Mouse (Mus musculus): ENCODE measurements around the gene Llcfc1.

Llcfc1 gene

DNA sequence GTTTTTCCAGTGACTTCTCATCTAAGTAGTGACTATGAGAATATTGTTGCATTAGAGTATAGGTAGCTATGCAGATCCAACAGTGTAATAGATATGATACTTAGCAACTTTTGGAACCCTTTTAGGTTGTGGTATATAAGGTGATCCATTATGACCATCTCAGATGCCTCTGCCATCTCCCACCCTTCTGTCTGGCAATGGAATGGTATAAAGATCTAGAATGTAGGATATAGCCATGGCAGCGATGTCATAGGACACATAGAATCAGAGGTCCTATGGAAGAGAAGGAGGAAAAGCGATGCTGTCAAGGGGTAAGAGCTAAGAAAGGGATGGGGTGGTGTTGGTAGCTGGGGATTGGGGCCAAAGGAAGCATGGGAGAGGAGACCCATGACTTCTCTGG lies at the start of gene Llcfc1:
Gene Llcfc1, plus strand, starts transcription at position 301 of the 400 bp plus-strand sequence.
- DNase-seq (ENCODE audit: low read depth) = no peak

DNA sequence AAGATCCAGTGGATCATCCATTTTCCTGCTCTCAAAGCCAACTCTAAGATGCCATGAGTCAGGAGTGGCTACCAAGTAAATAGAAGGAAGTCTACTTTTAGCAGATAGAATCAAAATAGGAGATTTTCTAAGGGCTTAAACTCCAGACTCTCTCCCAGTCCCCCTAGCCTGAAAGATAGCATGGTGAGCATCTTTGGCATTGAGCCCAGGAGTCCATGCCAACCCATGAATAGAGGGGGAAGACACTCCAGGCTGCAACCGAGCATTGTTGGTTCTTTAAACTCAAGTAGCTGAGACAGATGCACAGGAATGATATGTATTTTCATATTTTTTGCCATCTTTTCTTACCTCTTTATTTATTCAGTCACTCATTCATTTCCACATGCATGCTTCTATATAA lies 49.0 kb upstream of the Llcfc1 start:
- no peak for DNase-seq (ENCODE audit: low read depth)

DNA sequence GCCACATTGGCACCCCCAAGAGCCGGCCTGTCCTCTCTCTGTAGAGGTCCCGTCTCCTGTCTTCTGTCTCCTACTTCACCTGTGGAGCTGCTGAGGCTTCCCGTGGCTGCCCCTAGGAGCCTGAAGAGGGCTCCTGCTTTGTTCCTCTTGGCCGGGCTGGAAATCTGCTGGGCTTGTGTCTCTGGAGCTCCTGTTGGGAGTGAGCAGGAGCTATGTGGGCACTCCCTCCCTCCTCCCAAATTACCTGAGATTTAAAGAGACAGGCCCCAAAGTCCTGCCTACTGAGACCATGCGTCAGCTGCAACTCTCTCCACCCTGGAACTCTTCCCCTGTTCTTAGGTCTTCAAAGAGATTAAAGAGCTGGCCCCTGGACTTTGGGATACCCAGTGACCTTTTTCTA lies 48.1 kb upstream of the Llcfc1 start, which contains the start of gene Trpv6:
Gene Trpv6, minus strand, starts transcription at position 228 of the 400 bp plus-strand sequence.
- no peak for DNase-seq (ENCODE audit: low read depth)

DNA sequence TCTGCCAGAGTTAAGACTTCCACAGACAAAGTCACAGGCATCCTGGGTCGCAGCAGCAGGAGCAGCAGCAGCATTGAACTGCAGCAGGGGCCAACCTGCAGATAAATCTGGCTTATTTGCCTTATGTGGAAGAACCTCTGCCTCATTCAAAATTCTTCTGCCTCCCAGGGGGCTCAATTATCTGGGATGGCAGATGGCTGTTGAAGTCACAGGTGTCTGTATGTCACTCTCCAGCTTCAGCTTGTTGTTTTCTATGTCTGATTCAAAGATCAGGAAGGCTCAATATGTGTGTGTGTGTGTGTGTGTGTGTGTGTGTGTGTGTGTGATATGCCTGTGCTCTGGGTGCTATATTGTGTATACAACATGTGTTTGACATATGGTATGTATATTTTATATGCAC lies 46.8 kb upstream of the Llcfc1 start:
- DNase-seq (ENCODE audit: low read depth) = no peak

DNA sequence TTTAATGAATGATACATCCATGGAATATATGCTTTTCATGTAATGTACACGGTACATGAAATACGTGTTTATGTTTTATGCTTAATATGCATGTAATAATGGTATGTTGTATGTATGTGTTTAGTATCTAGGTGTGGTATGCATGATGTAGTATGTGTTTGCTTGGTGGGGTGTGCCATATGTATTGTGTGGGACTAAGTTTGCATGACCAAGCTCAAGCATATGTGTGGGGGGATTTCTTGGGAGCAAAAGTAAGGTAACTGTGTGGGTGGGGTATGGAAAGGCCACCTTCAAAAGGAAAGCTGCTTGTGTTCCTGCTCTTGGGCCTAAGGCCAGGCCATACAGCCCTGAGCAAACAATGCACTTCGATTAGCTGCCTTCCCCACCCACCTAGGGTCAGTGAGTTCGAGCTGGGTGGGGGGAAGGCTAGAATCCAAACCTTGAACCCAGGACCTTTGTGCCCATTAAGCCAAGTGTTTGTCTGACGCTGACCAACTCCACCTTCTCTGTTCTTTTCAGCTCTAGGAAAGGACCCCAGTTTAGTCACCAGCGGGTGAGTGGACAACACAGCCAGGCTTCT lies 46.2 kb upstream of the Llcfc1 start:
- DNase-seq (ENCODE audit: low read depth) = no peak

DNA sequence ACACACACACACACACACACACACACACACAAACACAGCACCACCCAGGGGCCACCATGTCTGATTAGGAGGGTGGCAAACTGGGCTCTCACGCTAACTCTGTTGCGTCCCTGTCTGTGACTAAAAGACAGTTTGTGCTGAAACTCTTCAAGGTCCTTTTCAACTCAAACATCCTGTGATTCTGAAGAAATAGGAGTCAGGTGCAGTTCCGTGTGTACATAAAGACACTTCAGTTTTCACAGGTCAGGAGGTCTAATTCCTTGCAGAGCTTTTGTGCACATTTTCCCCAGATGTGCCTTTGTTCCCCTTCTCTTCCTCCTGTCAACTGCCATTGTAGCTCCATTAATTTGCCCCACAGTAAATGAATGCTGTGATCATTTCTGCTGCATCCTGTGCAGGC lies 43.8 kb upstream of the Llcfc1 start:
- DNase-seq (ENCODE audit: low read depth) = no peak

DNA sequence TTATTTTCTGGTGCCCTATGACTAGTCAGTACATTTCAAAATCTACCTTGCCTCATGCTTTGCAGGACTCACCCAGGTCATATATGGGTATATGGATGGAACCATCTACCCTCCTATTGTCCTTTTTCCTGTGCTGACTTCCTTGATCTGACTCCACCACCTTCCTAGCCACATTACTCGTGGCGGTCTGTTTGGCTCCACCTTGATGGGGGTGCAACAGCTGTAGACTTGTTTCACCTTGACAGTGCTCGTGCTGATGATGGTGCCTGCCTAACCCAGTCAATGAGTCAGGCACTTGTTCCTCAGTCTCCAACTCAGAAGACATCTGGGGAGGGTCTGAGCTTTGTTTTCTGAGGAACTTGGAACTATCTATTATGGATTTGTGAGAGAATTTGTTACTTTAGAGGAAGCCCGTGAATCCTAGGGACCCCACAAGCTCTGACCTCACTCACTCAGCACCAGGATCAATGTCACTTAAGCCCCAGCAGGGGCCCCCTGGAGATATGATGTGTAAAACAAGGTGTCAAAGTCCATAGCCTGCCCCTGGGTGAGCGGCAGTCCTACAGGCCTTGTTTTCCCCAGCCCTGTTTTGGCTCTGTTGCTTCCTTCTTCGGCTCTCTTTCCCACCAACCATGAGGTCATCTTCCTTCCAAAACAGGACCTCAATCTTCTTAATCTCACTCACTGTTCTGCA lies 42.9 kb upstream of the Llcfc1 start:
- DNase-seq (ENCODE audit: low read depth) = no peak

DNA sequence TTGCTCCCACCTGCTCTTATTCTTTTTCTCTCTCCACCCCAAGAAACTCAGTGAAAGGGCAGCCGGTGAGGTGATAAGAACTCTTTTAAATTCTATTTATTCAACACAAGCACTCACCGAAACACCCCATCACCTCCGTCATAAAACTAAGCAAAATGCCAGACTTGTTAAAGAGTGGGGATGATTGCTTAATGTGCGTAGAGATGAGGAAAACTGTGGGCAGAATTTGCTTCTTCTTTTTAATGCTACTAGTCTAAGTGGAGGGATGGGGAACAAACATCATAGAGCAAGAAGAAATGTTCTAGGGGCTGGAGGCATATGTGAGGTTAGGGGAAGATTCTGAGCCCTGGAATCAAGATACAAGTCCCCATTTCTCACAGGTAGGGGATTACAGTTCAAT lies 41.5 kb upstream of the Llcfc1 start:
- DNase-seq (ENCODE audit: low read depth) = no peak

DNA sequence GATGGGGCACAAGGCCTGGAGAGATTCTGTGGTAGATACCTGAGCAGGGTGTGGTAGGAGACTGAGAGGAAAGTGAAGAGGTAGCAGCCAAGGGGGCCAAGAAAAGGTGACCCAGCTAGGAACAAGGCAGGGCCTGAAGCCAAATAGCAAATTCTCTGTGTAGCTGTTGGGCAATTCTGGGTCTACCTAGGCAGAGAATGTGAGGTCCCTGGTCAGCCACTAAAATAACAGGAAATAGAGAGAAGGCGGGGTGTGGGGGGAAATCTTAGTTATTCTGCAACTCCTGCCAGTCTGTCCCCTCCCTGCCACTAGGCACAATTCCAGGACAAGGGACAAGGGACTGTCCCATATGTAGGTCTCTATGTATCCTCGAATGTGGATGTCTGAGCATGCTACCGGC lies 41.0 kb upstream of the Llcfc1 start:
- DNase-seq (ENCODE audit: low read depth) = no peak

DNA sequence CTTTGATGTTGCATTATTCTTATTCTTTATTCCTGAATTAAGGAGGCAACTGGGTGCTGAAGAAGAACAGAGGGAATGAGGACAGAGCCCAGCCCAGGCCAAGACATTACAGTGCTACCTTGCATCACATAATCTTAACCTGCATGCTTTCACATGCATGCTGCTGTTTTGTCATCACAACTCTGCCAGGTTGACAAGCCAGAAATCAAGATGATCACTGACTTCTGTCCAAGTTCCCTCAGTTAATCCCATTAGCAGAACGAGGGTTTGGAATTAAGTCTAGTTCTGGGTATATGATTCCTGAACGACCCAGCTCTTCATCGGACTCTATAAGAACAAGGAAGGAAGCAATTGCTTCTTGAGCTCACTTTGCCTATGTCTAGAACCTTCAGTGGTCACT lies 38.0 kb upstream of the Llcfc1 start:
- DNase-seq (ENCODE audit: low read depth) = no peak

DNA sequence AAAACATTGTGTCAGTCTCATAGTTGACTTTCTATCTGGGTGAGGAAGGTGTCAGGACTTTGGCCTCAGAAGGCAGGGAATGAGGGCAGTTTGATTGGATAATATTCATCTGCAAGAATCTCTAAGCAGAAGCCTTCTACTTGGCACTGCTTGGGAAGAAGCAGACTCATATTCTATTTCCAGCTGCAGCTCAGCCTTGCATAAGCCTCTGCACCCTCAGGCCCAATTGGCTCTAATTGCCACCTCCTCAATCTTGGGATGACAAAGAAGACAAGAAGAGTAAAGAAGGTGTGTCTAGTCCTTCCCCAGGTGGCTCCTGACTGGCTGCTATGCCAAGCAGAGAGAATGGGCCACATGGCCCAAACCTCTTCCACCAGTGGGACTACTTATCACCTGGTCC lies 37.6 kb upstream of the Llcfc1 start:
- DNase-seq (ENCODE audit: low read depth) = no peak

DNA sequence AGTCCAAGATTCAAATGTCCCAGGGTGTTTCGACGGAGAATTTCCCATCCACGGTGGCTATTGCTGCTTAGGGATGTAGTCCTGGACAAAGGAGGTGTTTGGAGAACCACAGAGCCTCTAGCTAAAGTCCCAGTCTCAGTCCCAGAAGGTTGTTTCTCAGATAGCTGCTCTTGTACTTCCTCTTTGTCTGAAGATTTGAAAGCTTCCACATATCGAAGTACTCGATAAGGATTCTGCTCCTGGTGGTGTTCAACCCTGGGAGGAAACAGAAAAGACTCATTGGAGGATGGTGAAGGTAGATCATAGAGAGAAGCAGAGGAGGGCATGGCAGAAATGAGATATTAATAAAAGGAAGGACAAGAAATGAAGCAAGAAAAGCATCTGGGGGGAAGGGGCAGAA lies 31.1 kb upstream of the Llcfc1 start:
- DNase-seq (ENCODE audit: low read depth) = no peak

DNA sequence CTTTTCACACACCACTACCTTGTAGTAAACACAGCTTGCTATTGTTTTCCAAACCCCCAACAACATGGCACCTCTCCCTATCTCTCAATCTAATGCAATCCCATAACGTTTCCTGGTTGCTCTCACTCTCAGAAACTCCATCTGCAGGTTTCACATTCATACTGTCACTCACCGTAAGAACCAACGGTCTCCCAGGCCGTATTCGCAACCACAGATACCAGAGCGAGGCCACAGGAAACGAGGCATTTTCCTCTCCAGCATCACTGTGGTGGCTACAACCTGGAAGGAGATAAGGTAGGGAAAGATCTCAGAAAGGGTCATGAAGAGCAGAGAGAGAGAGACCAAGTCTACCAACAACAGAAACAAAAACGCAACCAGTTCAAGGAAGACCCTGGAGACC lies 29.6 kb upstream of the Llcfc1 start:
- peak; percentile 15 for DNase-seq (ENCODE audit: low read depth)

DNA sequence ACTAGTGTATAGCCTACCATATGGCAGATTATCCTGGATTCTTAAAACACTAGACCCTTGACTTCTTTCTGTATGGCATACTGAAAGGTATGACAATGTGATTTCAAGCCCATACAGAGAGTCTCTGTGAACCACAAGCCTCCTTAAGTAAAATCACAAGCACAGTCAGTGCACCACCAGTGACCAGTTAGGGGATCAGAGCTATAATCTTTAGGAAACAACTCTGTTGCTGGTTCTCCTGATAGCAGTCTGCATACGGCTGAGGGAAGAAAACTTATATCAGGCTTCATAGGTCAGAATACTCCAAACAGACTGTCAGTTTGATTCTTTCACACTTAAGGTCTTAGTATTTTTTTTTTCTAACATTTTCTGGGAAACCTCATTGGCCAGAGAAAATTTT lies 25.7 kb upstream of the Llcfc1 start:
- DNase-seq (ENCODE audit: low read depth) = no peak

DNA sequence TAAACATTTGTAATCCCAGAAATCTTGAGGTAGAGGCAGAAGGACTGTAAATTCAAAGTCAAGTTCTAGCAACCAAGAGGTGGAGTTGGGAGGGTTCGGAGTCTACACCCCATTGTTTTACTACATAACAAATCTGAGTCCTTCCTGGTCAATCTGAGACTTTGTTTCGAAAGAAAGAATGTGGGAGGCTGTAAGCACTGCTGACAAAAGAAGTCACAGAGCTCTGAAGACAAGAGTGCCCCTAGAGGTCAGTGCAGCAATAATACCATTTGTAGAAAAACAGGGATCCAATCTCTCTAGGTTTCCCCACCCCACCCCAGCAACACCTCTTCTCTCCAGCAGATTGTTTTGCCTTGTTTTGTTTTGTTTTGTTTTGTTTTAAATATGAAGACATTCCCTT lies 21.9 kb upstream of the Llcfc1 start:
- DNase-seq (ENCODE audit: low read depth) = peak; percentile 43

DNA sequence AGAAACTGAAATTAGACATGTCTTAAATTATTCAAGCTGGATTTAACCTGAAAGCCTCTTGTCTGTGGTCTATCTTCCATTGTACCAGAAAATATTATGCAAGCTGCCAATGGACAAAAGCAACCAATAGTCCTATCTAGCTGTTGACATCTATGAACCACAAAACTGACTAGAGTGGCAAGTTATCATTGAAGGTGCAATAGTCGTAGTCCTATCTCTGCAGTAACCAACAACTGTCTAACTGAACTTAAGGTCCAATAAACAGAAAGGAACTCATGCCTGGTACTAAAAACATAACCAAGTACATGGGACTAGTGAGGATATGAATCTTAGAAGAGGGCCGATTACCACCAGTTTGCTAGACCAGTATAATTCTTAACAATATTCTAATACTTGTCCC lies 7.7 kb upstream of the Llcfc1 start:
- DNase-seq (ENCODE audit: low read depth) = no peak

DNA sequence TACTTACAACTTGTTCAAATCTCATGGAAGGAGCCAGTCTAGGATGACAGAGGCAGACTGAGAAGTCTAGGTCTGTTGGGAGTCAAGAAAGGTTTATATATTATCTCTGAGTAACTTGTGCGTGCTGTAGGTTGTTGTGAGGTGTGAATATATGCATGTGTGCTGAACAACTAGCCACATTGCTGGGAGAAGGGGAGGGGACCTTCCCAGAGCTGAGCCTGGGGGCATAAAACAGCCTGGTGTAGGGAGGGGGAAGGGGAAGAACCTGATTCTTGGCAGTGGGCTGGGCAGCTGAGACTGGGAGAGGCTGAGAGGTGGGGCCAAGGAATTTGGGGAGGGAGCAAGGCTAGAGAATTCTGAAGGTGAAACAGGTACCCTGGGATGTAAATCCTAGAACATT lies 3.6 kb upstream of the Llcfc1 start, which contains the start of gene Trpv5:
Gene Trpv5, minus strand, starts transcription at position 101 of the 400 bp plus-strand sequence.
- no peak for DNase-seq (ENCODE audit: low read depth)

DNA sequence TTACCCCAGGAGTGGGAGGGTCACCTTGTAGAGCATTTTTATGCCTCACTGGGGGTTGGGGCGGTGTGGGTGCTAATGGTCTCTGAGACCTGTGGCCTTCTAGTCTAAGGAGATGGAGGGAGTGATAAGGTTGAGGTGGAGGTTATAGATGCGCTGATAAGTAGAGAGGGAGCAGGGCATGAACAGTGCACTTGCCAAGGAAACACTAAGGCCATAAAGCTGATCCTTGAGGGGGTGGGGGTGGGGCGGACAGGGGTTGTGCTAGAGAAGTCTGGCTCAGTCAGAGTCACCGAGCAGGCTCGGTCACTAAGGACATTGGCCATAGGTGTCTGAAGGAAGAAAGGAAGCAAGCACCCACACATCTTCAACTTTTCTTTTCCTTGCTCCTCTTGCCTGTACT lies 2.6 kb upstream of the Llcfc1 start:
- DNase-seq (ENCODE audit: low read depth) = no peak

DNA sequence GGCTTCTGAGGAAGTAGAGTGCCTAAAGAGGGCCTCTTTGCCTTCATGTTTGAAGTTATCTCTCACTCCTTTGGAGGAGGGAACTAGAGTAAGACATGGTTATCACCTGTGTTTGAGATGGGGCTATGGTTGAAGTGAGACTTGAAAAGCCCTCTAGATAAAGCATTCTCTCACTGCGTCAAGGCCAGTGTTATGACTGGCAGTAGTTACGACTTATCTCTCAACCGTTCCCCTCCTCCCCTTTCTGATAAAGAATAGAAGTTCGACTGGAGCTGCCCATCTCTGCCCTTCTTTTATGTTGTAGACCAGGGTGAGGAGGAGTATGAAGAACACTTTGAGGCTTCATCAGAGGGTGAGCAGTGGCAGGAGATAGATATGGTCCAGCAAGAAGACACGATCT lies 680 bp downstream of the Llcfc1 start:
- no peak for DNase-seq (ENCODE audit: low read depth)

DNA sequence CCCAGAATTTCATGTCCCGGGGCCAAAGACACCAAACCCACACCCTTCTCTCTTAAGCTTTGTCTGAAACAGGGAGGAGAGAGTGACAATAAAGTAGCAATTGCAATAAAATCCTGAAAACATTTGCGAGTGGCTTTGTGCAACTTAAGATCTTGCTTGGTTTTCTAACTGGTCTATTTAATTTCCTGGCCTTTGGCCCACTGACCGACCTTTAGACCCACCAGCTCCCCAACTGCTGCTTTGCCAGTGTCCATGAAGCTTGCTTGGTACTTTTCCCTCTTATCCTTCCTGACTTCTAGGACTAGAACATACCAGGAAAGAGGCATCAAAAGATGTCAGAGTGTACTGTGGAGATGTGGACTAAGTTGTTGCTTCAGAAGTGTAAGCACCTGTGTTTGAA lies 1.4 kb downstream of the Llcfc1 start:
- no peak for DNase-seq (ENCODE audit: low read depth)

DNA sequence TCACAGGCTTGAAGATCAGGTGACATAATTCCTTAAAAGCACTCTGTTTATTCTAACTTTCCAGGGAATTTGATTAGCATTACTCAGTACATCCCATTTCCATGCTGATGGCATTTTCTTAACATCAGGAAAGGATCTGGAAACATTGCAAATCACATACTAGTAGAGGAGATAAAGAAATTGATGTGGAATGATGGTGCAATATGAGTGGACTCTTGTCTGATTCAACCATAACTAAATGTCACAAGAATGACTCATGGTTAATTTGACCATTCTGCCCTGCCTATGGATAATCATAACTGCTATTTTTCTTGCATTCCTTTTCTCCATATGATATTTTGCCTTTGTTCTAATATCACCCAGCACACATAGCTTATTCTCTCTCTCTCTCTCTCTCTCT lies 8.0 kb downstream of the Llcfc1 start:
- DNase-seq (ENCODE audit: low read depth) = no peak

DNA sequence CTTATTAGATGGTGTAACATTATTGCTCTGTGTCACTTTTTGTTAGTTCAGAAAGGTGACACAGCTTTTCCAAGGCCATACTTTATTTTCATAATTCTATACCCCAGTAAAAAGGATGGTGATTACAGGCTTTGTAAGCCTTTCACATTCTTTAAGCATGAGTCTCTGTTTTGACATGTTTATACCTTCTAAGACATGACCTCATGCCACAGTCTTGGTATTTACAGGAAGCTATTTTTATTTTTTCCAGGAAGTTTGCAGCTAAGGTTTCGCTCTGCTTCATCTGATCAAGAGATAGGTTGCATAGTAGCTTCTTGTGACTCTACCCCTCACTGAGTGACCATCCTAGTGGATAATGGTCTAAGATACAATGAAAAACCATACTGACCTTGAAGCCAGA lies 10.2 kb downstream of the Llcfc1 start:
- DNase-seq (ENCODE audit: low read depth) = peak; percentile 7

DNA sequence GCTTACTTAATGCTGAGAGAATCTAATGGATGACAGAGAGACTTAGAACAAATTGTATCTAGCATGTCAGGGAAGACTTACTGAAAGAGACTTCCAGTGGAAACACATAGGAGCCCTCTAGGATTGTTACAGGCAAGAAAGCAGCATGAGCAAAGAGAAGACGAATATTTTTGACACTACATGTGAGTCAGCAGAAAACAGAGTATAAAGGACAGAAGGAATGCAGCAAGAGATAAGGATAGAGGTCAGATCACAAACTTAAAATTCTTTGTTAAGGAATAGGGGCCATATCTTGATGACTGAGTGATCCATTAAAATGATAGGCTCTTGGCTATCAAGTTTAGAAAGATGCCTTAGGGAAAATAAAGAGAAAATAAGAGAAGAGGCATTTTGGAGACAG lies 17.0 kb downstream of the Llcfc1 start:
- no peak for DNase-seq (ENCODE audit: low read depth)

DNA sequence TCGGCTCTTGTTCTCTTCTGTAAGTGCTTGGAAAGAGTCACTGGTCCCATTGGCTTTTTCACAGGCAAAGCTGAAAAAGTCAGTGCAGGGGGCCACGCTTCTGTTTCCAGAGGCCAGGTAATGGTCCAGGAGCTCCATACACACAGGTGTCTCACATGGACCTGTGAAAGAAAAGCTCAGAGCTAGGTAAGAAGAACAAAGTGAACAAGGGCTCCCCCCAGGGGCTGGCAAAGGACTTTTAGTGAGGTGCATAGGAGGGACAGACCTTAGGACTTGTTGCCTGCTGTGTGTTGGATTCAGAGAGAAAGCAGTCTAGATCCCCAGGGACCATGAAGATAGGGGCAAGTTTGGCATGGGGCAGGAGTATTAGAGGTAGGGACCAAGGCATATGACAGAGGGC lies 18.7 kb downstream of the Llcfc1 start:
- peak; percentile 55 for DNase-seq (ENCODE audit: low read depth)
